Mouse (Mus musculus): ENCODE measurements around the gene Trim16. TPM values are rescaled to one million over a fixed set of nuclear protein-coding genes. Genes with fewer than 3 reads are reported as not detected.

The Trim16 gene
- polyA plus RNA-seq (2015; fragmentation: Nextera tagmentation; extraction: Ambion mirVana), result 3.9 TPM in 2 replicates

GRCm38 (mm10) chr11:62820059-62820541 lies at the start of gene Trim16:
Gene Trim16, plus strand, starts transcription at chr11:62820231.
- no peaks in the 10 kb centered on the region for H3K27me3 ChIP-seq
- peak within 1 kb of the TSS; percentile 55 for H3K4me2 ChIP-seq (replicated peaks)
- 3% methylated on average over 15 of the region's 15 CpGs for WGBS
- peak; percentile 89 for ATAC-seq (replicated peaks)
- H3K4me3 ChIP-seq, result peak within 1 kb of the TSS; percentile 35
- peak within 1 kb of the TSS; percentile 19; the same call in 1 of the 2 replicates for H3K27ac ChIP-seq (replicated peaks)
- peak within 1 kb of the TSS; percentile 34 for H3K9ac ChIP-seq (replicated peaks)
- H3K36me3 ChIP-seq, result no peaks in the 10 kb centered on the region
- H3K9me3 ChIP-seq, result no peaks in the 10 kb centered on the region
- peaks cover 17% of the 10 kb centered on the region for H3K4me1 ChIP-seq

GRCm38 (mm10) chr11:62776510-62776909 lies 43.5 kb upstream of the Trim16 start:
- H3K9ac ChIP-seq (replicated peaks), result no peak overlapping the region
- H3K27me3 ChIP-seq, result no peaks in the 10 kb centered on the region
- no peaks in the 10 kb centered on the region for H3K4me1 ChIP-seq
- H3K4me2 ChIP-seq (replicated peaks), result no peak overlapping the region
- no peak overlapping the region for H3K4me3 ChIP-seq
- WGBS, result 95% methylated on average over 7 of the region's 7 CpGs
- H3K36me3 ChIP-seq, result peaks cover 53% of the 10 kb centered on the region
- peaks cover 44% of the 10 kb centered on the region for H3K9me3 ChIP-seq
- H3K27ac ChIP-seq (replicated peaks), result no peak overlapping the region
- ATAC-seq (replicated peaks), result no peak

DNA sequence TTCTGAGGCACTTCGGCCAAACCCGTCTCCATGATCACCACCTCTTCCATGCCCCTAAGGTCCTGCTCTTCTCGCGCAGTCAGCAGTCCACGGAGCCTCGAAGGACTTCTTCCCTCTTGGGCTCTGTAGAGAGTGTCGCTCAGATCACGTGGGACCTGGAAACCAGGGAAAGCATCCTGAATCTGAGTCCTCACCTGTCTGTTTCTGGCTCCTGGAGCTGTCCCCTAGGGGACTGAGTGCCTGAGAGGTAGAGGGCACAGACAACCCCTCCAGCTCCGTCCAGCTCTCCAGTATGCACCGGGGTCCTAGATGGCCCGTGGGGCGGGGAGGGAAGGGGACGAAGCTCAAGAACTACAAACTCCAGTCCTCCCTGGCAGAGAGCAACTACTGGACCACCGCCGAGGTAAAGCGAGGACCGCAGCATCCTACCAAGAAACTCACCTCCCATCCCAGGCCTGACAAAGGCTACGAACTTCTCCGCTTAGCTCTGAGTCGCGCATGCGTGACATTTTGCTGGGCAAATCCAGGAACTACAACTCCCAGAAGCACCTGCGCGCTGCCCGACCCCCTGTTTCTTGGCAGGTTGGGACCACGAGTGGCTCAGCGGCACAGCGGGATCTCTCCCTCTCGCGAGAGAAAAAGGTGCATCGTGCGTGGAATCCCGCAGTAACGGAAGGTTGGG lies 31.0 kb upstream of the Trim16 start, which contains the start of gene Zfp286:
Gene Zfp286 (minus strand): TSS at position 528 of the 682 bp plus-strand sequence.
- Histone ChIP-seq H3K9me3 (no peaks in the 10 kb centered on the region), H3K4me1 (peaks cover 11% of the 10 kb centered on the region), H3K36me3 (peaks cover 25% of the 10 kb centered on the region), H3K9ac (replicated peaks) (peak within 1 kb of the TSS; percentile 60), H3K4me2 (replicated peaks) (peak within 1 kb of the TSS; percentile 65), H3K4me3 (peak within 1 kb of the TSS; percentile 49), H3K27ac (replicated peaks) (peak within 1 kb of the TSS; percentile 68), H3K27me3 (no peaks in the 10 kb centered on the region)
- 6% methylated on average over 34 of the region's 34 CpGs for WGBS
- ATAC-seq (replicated peaks), result peak; percentile 96

DNA sequence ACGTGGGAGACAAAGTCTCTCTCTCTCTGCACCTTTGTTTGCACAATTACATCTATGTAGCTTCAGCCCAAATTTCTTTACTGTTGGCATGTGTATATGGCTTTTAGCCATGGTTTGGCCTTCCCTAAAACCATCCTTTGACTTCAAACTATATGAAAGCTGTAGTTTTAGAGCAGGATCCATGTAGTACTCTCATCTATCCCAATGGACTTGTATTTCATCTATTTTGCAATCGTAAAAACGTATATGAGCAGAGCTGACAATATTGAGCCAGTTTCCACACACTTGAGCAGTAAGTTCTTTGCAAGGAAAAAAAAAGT lies 30.5 kb upstream of the Trim16 start:
- 60% methylated on average over 3 of the region's 3 CpGs for WGBS
- H3K27me3 ChIP-seq, result no peaks in the 10 kb centered on the region

GRCm38 (mm10) chr11:62804119-62804518 lies 15.9 kb upstream of the Trim16 start:
- H3K4me2 ChIP-seq (replicated peaks), result no peak overlapping the region
- H3K4me3 ChIP-seq, result no peak overlapping the region
- no peaks in the 10 kb centered on the region for H3K36me3 ChIP-seq
- no peak overlapping the region for H3K9ac ChIP-seq (replicated peaks)
- no peaks in the 10 kb centered on the region for H3K27me3 ChIP-seq
- H3K4me1 ChIP-seq, result no peaks in the 10 kb centered on the region
- H3K27ac ChIP-seq (replicated peaks), result no peak overlapping the region
- ATAC-seq (replicated peaks), result no peak
- 55% methylated on average over 13 of the region's 13 CpGs for WGBS
- H3K9me3 ChIP-seq, result no peaks in the 10 kb centered on the region

More for the DNA sequence above, 30.5 kb upstream of the Trim16 start:
- Histone ChIP-seq H3K4me2 (replicated peaks) (peak overlapping the region; percentile 65), H3K9me3 (no peaks in the 10 kb centered on the region), H3K4me3 (peak overlapping the region; percentile 49), H3K9ac (replicated peaks) (peak overlapping the region; percentile 60), H3K27ac (replicated peaks) (peak overlapping the region; percentile 68), H3K4me1 (peaks cover 11% of the 10 kb centered on the region), H3K36me3 (peaks cover 20% of the 10 kb centered on the region)
- ATAC-seq (replicated peaks), result no peak

DNA sequence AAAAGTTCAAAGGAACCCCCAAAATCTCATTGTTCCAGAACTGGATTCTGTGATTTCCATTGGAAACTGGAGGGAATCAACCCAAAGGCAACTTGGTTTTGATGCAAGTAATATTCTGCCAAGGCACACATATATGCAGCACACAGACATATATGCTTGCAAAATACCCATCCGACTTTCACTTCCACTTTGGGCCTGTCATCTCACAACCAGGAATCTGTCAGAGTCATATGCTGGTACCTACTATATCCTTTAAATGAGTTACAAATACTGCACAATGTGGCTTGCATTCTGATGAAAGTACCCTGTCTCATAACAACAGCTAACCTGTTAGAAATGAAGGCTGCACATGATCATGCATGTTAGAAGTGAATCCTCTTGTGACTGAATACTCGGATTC lies 12.1 kb upstream of the Trim16 start:
- no peak for ATAC-seq (replicated peaks)
- Histone ChIP-seq H3K4me2 (replicated peaks) (no peak overlapping the region), H3K27ac (replicated peaks) (no peak overlapping the region), H3K4me3 (no peak overlapping the region), H3K4me1 (no peaks in the 10 kb centered on the region), H3K36me3 (no peaks in the 10 kb centered on the region), H3K9ac (replicated peaks) (no peak overlapping the region), H3K9me3 (no peaks in the 10 kb centered on the region), H3K27me3 (no peaks in the 10 kb centered on the region)
- WGBS, result 90% methylated on average over 2 of the region's 2 CpGs

GRCm38 (mm10) chr11:62809201-62809600 lies 10.8 kb upstream of the Trim16 start:
- WGBS, result 79% methylated on average over 4 of the region's 4 CpGs
- H3K4me3 ChIP-seq, result no peak overlapping the region
- no peaks in the 10 kb centered on the region for H3K9me3 ChIP-seq
- H3K36me3 ChIP-seq, result no peaks in the 10 kb centered on the region
- H3K4me1 ChIP-seq, result no peaks in the 10 kb centered on the region
- ATAC-seq (replicated peaks), result no peak
- no peak overlapping the region for H3K4me2 ChIP-seq (replicated peaks)
- no peaks in the 10 kb centered on the region for H3K27me3 ChIP-seq
- no peak overlapping the region for H3K9ac ChIP-seq (replicated peaks)
- no peak overlapping the region for H3K27ac ChIP-seq (replicated peaks)

DNA sequence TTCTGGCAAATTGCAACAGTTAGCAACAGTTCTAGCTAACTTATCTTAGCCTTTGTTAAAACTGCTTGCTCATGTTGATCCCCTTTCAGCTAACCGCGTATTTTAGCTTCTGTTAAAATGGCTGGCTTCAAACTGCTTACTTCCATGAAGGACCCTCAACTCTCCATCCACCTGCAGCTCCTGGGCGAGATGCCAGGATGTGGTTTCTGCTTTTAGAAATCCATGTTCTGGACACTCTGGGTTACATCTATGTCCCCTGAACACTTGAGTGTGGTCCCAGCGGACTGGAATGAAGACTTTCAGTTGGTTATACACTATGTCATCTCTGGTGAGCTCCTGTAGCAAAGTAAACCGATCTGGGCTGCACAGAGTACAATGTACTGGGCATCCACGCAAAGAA lies 7.8 kb upstream of the Trim16 start:
- H3K27ac ChIP-seq (replicated peaks), result no peak overlapping the region
- ATAC-seq (replicated peaks), result no peak
- H3K27me3 ChIP-seq, result no peaks in the 10 kb centered on the region
- H3K9ac ChIP-seq (replicated peaks), result no peak overlapping the region
- H3K9me3 ChIP-seq, result no peaks in the 10 kb centered on the region
- 85% methylated on average over 6 of the region's 6 CpGs for WGBS
- H3K4me2 ChIP-seq (replicated peaks), result no peak overlapping the region
- H3K4me3 ChIP-seq, result no peak overlapping the region
- H3K4me1 ChIP-seq, result no peaks in the 10 kb centered on the region
- H3K36me3 ChIP-seq, result no peaks in the 10 kb centered on the region

DNA sequence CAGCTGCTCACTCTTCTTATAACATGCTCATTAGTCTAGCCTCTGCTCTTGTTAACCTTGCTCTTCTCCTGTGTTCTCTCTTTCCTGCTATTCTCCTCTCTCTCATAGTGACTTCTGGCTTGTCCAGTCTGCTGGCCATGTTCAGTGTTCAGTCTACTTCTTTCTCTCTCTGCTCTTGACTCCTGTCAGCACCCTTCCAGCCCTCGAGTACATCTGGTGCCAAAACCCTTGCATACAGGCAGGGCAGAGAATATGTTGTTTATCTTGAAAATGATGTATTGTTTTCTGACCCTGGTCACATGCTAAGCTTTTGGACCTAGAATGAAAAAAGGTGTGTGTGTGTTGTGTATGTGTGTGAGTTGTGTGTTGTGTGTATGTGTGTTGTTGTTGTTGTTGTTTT lies 6.5 kb upstream of the Trim16 start:
- Histone ChIP-seq H3K9me3 (no peaks in the 10 kb centered on the region), H3K36me3 (no peaks in the 10 kb centered on the region), H3K4me1 (no peaks in the 10 kb centered on the region), H3K27me3 (no peaks in the 10 kb centered on the region), H3K4me3 (no peak overlapping the region), H3K4me2 (replicated peaks) (no peak overlapping the region), H3K9ac (replicated peaks) (no peak overlapping the region), H3K27ac (replicated peaks) (no peak overlapping the region)
- 60% methylated on average over 1 of the region's 1 CpGs for WGBS
- no peak for ATAC-seq (replicated peaks)

DNA sequence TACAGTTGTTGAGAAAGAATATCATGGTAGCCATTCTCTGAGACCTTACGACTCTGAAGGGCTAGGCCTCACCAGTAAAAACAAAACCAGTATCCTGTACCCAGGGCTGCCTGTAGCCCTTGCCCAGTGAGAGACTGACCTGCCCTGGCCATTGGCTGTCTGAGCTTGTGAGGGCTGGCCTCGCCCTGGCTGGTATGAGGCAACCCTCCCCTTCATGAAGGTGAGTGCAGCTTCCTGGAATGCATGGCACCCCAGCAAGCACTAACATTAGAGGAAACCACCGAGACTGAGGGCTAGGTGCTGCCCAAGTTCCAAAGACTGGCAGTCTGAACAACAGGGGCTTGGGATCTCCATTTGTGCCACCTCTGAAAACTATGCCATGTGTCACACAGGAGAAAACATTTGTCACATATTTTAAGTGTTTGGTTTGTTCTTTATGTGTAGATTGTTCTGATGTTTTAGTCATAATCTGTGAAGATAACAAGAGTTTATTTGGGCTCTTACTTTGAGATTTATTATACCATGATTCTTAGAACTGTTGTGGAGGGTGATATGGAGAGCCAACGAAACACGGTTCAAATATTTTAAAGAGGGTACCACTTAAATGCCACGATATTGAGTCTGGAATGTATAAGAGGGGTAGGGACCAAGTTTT lies 5.9 kb upstream of the Trim16 start:
- Histone ChIP-seq H3K9ac (replicated peaks) (no peak overlapping the region), H3K27ac (replicated peaks) (no peak overlapping the region), H3K4me1 (no peaks in the 10 kb centered on the region), H3K27me3 (no peaks in the 10 kb centered on the region), H3K4me3 (no peak overlapping the region), H3K4me2 (replicated peaks) (no peak overlapping the region), H3K9me3 (no peaks in the 10 kb centered on the region), H3K36me3 (no peaks in the 10 kb centered on the region)
- 72% methylated on average over 6 of the region's 6 CpGs for WGBS
- ATAC-seq (replicated peaks), result no peak

GRCm38 (mm10) chr11:62814625-62815024 lies 5.4 kb upstream of the Trim16 start:
- Histone ChIP-seq H3K9me3 (no peaks in the 10 kb centered on the region), H3K4me1 (peaks cover 2% of the 10 kb centered on the region; the same call in 1 of the 2 replicates), H3K27ac (replicated peaks) (no peak overlapping the region), H3K36me3 (no peaks in the 10 kb centered on the region), H3K27me3 (no peaks in the 10 kb centered on the region), H3K9ac (replicated peaks) (no peak overlapping the region), H3K4me3 (no peak overlapping the region), H3K4me2 (replicated peaks) (no peak overlapping the region)
- WGBS, result 63% methylated on average over 4 of the region's 4 CpGs
- no peak for ATAC-seq (replicated peaks)

DNA sequence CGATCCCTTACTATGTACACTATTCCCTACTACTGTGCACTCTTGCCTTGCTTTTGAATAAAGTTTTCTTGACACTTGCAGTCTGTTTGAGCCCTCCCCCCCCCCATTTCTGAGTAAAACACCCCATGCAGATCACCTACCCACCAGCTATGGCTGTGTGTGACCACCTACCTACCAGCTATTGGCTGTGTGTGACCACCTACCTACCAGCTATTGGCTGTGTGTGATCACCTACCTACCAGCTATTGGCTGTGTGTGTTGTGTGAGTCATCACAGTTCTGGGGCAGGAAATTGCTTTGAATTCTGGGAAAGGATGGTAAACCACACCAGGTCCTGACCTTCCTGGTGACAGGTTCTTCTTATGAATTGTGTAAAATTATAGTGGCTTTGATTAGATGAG lies 4.6 kb upstream of the Trim16 start:
- Histone ChIP-seq H3K27ac (replicated peaks) (no peak overlapping the region), H3K4me2 (replicated peaks) (no peak overlapping the region), H3K9ac (replicated peaks) (no peak overlapping the region), H3K36me3 (no peaks in the 10 kb centered on the region), H3K9me3 (no peaks in the 10 kb centered on the region), H3K27me3 (no peaks in the 10 kb centered on the region), H3K4me1 (peaks cover 10% of the 10 kb centered on the region), H3K4me3 (no peak overlapping the region)
- no peak for ATAC-seq (replicated peaks)
- 95% methylated on average over 1 of the region's 1 CpGs for WGBS
